Mouse (Mus musculus) v-Abl transformed pro-B cells (cell line): ENCODE measurements around the gene Ldhal6b.

Source experiments
- in situ Hi-C, 2 experiments: fragments of 400-800 bp; cut with MboI; formaldehyde crosslinking; loops; one replicate each; pipeline ENCODE4 v1.15.1; 2025; ENCODE audit not compliant: unreplicated experiment in 2 of 2

Gene Ldhal6b

DNA sequence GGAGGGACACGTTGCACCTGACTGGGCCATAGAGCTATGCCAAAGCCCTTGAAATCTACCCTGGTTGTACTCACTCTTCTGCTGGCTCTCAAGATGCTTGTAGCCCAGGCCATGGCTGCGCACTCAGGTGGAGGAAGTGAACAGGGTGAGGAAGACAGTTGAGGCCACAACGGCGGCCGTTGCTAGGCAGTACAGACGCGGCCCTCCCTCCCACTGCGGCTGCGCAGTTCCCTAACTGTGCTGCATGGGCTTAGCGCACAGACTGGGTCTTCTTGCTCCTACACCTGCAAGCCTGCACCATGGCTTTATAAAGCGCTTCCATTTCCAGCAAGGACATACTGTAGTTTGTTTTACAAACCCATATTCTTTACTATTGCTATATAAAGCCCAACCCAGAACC, at the start of gene Ldhal6b:
Gene Ldhal6b (minus strand): TSS at position 223 of the 400 bp plus-strand sequence.
- in situ Hi-C loops, result no loop called here

GRCm38 (mm10) chr17:5467177-5467576, 48.6 kb upstream of the Ldhal6b start:
- in situ Hi-C loops, result no loop called here

GRCm38 (mm10) chr17:5466736-5467135, 48.2 kb upstream of the Ldhal6b start:
- in situ Hi-C loops, result no loop called here

- in situ Hi-C loops, result no loop called here
Observed at GRCm38 (mm10) chr17:5463912-5464311, 45.3 kb upstream of the Ldhal6b start.

DNA sequence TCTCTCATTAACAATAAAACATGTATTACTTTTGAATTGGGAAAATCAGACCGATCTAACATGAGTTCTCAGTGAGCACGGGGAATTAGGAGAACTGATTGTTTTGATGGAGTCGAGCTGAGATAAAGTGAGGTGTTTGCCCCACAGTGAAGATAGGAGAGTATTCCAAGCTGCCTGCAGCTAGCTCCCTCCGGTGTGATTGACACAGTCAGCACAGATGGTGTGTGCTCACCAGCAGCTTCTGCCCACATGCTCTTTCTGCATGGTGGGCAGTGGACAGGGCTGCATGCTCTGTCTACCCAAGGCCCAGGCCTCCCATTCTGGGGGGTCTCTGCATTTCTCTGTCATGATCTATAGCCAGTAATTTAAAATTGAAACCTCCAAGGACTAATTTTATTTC, 35.1 kb upstream of the Ldhal6b start:
- in situ Hi-C loops, result no loop called here

GRCm38 (mm10) chr17:5443751-5444150, 25.2 kb upstream of the Ldhal6b start:
- in situ Hi-C loops, result loop anchor here (5.0 kb wide), 4 partner anchors 44 to 304 kb away; partner anchors contain the start of gene Zdhhc14 (in 1 of the 2)

DNA sequence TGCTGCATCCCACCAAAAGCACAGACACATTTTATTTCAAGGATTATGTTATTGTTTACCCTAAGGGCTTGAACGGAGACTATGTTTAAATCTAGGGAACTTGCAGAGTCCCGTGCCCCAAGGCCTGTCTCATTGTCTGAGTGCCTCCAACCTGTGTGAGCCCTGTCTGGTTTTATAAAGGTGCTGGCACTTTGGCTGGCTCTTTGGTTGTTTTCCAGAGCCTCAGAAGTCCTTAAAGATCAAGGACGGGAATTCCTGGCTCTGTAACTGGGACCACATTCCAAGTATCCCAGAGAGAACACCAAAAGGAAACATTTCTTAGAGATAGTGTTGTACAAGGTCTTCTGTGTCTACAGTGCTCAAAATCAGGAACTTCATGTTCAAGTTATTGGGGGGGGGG, 24.7 kb upstream of the Ldhal6b start:
- in situ Hi-C loops, result loop anchor here (5.0 kb wide), 4 partner anchors 44 to 304 kb away; partner anchors contain the start of gene Zdhhc14 (in 1 of the 2)

- in situ Hi-C loops, result loop anchor here (5.0 kb wide), 4 partner anchors 45 to 305 kb away; partner anchors contain the start of gene Zdhhc14 (in 1 of the 2)
Observed at GRCm38 (mm10) chr17:5442403-5442802, 23.8 kb upstream of the Ldhal6b start.

GRCm38 (mm10) chr17:5440159-5440971, 21.8 kb upstream of the Ldhal6b start, which contains the start of gene Tmem242:
Gene Tmem242, minus strand, starts transcription at chr17:5440259.
- in situ Hi-C loops, result loop anchor here (5.0 kb wide), 4 partner anchors 47 to 307 kb away; partner anchors contain the start of gene Zdhhc14 (in 1 of the 2)

DNA sequence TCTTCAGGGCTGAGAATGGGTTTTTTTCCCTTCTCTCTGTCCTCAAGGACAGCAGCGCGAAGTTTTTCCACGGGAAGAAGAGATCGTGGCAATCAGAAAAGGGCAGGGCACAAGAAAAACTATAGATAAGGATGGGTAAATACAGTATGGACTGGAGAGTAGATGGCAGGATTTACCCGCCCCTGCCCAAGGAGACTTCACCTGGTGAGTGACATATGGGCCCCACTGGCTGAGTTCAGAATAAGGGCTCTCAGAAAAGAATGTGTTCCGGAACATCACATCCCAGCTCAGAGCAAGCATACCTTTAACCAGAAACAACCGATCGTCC, 21.2 kb upstream of the Ldhal6b start:
- in situ Hi-C loops, result loop anchor here (5.0 to 10.0 kb wide), 7 partner anchors 48 to 455 kb away; partner anchors contain the start of gene Zdhhc14 (in 1 of the 2)

DNA sequence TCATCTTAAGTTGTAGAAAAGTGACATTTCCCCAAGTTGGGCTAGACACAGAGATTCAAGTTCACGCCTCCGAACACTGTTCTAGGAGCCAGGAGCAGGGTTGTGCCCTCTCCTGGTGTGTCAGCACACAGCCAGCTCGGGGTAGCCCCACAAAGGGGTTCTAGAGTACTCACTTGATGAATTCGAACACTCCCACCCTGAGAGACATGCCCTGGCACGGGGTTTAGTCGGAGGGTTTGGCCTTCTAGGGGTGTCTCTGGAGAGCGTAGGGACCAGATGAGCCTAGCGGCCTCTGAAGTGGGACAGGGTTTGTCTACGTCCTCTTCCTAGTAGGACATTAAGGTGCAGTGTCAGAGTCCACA, 11.2 kb upstream of the Ldhal6b start:
- in situ Hi-C loops, result loop anchor here (5.0 to 10.0 kb wide), 3 partner anchors 318 to 593 kb away; no protein-coding TSS in a partner anchor

GRCm38 (mm10) chr17:5429090-5429771, 10.7 kb upstream of the Ldhal6b start:
- in situ Hi-C loops, result no loop called here

DNA sequence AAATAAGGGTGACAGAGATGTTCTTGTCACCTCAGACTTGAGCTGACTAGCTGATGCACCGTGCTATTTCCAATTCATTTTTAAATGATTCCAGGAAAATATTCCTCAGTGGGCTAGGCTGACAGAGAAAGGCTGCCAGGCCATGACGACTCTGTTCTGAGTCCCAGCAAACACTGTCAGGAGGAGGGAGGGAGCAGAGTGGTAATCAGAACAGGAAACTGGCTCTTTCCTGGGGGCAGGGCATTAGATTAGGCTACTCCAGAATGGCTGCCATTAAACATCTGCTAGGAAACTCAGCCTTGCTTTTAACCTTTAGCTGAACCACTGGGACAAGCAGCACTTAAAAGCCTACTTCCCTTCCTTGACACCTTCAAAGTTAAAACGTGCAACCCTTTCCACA, 6.6 kb upstream of the Ldhal6b start:
- in situ Hi-C loops, result no loop called here

DNA sequence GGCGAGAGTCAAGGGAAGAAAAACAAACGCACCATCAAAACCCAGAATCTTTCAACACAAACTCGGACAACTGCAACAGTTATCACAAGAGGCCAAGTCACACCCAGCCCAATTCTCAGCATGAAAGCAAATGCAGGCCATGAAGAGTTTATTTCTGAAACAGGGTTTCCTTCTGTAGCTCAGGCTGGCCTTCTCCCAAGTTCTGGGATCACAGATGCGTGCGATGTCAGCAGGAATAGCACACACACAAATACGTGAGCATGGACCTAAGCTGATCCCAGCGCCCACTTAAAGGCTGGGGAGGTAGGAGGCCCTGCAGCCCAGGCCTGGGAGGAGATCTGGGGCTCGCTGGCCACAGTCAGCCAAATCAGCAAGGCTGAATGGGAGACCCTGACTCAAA, 5.6 kb upstream of the Ldhal6b start:
- in situ Hi-C loops, result no loop called here

DNA sequence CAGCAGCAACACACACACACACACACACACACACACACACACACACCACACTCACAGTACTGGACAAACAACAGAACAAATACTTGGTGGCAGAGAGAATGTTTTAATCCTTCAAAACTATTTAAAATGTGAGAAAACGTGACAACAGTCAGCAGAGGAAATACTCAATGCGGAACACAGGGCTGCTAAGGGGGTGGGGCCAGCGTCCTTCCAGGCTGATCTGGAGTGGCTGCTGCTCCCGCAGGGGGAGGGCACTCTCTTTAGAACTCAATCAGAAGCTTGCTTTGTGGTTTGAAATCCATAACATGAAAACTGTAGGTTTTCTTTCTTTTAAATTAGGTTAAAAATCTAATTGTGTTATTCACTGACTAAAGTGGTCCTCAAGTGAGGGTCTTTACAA, 3.3 kb upstream of the Ldhal6b start:
- in situ Hi-C loops, result no loop called here

GRCm38 (mm10) chr17:5419771-5420518, 1.4 kb upstream of the Ldhal6b start:
- in situ Hi-C loops, result no loop called here

DNA sequence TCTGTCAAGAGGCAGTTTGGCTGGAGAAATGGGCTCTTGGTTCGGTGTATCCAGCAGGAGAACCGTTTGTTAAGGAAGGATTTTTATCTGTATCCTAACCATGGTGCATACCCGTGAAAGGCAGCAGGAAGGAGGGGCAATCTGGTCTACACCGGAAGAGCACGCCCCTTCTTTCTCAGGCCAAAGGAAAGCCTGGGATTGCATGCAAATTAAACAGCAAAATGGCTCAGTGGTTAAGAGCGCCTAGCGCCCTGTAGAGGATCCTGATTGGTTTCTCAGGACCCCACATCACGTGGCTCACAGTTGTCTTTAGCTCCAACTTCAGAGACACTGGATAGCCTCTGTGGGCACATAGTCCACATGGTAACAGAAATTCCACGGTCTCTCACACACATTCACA, 489 bp upstream of the Ldhal6b start:
- in situ Hi-C loops, result no loop called here

GRCm38 (mm10) chr17:5416518-5416917, 2.0 kb downstream of the Ldhal6b start:
- in situ Hi-C loops, result no loop called here

DNA sequence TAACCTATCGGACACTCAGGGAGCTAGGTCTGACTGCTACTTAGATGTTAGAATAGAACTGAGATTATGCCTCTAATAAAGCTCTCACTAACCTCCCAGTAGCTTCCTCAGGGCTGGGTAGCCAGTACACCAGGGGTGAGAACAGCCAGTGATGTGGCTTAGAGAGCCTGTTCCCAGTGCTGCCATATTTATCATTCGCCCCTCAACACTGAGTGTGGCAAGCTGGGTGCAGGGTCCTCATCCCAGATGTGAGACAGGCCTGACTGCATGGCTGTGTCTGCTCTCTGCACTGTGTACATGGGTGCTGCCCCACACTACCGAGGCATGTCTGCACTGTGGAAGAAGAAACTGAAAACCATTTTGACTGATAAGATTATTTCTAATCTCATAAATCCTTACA, 4.5 kb downstream of the Ldhal6b start:
- in situ Hi-C loops, result no loop called here

GRCm38 (mm10) chr17:5413350-5413749, 5.2 kb downstream of the Ldhal6b start:
- in situ Hi-C loops, result no loop called here

DNA sequence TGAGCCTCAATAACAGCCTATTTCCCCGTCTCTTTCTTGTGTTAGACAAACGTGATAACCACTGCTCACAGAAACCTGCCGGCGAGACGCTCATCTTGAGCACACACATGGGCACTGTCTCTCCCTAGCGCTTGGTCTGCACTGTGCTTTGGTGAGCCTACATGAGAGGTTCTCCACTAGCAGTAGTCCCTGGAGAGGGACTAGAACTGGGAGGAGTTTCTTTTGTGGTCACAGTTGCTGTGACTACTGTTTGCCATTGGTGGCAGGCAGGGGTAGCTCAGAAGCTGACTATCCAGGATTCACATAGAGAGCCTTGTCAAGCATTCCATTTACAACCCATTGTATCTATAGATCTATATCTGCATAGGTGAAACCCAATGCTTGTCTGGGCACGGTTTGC, 5.8 kb downstream of the Ldhal6b start:
- in situ Hi-C loops, result no loop called here
